Mouse (Mus musculus) retina, postnatal 7 days (tissue): Measurements from ENCODE around the gene Ror1.

Experiments
- DNase-seq: peaks from one replicate; pipeline ENCODE4 v3.0.0-alpha.2; 2012; ENCODE audit warnings: low read depth, low spot score

The Ror1 gene

DNA sequence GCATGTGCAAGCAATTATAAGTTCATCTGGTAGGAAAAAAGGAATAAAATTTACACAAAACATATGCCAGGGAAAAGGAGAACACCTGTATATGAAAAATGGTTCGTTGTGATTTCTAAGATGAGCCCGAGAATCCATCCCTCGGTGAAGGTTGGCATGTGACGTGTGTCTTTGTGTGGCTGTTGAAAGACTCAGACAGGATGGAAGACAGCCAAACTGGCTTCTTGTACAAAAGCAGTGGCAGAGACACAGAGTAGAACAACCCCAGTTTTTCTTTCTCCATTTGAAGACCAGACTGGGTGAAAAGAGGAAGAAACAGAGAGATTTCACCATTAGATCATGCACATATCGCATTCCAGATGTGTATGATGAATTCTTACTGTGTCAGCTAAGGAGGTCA, 62.8 kb downstream of the Ror1 start:
- no peak for DNase-seq

DNA sequence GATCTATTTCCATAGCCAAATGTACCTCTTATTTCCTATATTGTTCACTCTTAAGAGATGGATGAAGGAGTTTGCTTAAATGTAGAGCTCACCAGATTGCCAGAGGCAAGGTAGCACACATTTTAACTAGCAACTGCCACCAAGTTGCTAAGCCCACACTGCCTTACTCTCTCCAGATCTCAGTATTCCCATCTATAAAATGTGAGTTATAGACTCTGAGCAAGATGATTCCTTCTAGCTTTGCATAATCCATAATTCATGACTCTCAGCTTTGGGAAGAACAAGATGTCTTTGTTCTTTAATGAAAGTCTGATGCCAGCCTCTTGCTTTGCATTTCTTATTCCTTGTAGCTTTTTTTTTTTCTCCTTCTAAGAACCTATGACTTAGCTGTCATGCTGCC, 64.6 kb downstream of the Ror1 start:
- no peak for DNase-seq

DNA sequence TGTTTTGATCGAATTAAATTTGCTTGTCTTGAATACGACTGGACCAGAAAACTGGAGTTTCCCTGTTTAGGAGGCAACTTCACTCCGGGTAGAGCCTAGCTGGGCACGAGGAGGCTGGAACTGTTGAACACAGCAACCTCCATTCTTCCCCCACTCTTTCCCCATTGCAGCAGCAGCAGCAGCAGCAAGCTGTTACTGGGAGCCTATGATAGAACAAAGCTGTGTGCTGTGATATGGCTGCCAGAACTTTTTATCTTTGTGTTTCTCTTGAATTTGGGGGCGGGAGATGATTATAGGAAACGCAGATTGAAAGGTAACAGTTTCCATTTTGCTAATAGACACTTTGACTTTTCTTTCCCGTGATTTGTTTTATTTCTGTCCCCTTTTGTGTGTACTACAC, 70.2 kb downstream of the Ror1 start:
- DNase-seq, result no peak

DNA sequence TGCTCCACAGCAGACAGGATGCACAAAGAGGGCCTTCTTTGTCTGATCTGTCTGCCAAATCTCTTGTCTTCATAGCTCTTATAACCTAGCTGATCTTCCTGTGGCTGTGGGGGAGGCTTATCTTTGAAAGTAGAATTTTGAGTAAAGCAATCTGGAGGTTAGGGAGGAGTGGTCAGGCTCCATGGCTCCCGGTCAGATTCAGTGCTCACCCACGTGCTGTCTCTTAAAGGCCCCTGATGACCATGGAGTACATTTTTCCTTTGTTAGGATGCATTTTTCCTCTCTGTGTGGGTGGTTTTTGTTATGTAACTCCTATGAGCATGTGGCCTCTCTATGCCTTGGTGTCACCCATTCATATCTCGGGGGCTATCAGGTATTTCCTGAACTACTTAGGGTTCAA, 71.3 kb downstream of the Ror1 start:
- no peak for DNase-seq

DNA sequence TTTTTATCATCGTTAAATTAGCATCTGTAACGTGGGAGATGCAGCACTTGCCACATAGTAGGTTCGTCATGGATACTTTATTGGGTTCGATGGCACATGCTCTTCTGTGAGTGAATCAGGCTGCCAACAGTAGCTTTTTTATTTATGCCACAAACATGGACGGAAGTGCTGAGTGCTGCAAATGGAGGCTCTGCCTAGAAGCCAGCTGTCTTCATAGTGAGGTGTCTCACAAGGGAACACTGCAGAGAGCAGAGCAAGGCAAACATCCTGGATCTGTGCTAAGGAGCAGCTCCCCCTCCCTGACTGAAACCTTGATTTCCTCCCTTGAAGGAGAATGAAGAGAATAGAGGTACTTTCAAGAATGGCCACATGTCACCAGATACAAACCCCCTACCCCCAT, 74.1 kb downstream of the Ror1 start:
- DNase-seq, result no peak

DNA sequence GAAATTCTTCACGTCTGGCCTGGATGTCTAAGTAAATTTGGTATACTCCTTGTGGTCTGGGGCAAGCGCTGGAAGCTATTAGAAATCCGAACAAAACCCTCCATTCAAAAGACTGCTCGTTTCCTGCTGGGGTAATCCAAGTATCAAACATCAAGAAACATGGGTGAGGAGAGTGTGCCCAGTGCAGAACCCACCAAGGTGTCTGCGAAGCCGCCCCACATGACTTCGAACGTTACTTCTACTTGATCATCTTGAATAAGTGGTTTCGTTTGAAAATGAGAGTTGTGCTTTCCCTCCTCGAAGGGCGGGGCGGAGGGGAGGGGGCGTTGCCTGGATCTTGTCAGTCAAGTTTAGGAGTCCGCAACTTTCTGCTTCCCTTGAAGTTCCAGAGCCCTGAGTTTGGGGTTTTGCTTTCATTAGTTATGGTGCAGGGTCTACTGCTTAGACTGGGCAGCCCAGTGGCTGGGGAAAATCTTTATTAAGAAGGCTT, 74.6 kb downstream of the Ror1 start:
- no peak for DNase-seq

DNA sequence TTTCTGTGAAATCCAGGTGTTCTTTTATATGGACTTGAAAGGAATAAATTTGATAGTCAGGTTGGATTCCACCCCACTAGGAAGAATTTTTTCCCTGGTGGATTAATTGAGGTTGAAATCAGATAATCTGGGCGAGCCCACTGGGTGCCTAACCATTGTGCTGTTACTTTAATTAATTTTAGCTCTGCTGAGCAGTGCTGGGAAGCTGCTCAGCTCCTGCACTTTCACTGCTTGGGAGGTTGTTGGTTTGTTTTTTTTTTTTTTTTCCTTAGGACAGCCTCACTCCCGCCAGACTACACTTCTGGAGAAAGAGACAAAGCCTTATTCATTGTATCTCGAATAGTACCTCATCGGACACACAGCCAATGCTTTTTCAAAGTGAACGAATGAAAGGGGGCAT, 75.2 kb downstream of the Ror1 start:
- no peak for DNase-seq

DNA sequence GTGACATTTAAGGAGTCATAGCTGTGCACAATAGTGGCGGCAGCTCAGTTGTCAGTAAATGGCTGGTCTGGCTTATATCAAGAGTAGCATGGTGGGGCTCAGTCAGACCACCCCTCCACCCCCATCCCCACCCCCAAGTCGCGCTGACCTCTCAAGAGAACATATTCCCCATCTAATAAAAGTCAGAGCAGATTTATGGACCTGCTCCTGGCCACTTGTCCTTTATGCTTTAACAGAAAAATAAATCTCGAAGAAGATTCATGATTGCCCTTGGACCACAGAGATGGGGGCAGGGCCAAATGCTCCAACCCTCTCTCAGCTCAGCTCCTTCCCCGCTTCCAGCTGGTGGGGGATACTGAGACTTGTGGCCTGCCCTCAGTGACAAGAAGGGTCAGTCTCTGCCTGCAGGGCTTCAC, 75.9 kb downstream of the Ror1 start:
- no peak for DNase-seq

DNA sequence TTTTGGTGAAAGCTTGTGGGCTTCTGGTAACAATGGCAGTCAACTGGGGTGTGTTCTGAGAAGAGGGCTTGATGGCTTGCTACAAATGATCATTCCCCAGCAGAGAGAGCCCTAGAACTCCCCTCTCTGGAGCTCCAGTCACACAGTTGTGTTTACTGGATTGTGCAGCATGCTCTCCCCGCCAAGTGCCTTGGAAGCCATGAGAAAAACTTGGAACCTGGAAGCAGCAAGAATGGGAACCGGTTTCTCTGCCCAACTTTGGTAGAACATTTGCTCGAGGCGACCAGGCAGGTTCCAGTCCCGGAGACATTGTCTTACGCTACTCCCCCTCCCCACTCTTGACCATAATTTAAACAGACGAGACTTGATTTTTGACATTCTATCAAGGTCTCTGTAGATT, 80.0 kb downstream of the Ror1 start:
- no peak for DNase-seq

DNA sequence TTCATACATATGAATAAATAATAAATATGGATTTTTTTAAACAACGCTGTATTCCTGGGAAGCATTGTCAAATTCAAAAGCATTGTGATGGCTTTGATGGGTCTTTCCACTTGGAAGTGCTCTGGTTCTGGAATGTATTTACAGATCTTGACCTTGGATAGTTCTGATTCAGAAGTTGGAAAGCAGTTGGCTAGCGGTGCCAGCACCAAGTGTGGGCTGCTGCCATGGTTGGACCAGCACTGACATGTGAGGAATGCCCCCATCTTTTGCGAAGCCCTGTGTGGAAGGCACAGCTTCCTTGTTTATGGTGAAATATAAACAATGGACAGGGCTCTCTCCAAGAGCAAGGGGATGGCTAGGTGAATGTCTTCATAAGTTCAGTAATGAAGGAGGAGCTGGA, 82.7 kb downstream of the Ror1 start:
- DNase-seq, result no peak

DNA sequence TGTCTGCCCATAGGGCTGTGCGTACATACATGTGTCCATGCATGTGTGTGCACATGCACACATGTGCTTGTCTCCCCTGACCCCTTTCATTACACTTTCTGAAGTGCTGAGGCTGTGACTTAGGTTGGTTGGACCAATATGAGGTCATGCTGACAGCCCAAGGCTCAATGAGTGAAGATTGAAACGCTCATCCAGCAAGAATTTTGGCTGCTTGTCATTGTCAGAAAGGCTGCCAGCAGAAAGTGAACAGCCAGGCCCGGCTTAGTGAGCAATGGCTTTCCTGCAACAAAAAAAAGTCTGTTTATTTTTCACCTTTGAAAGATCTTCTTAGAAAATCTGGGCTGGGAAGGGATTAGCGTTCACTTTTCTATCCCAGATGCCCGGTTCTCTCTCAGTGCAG, 86.1 kb downstream of the Ror1 start:
- DNase-seq, result no peak

DNA sequence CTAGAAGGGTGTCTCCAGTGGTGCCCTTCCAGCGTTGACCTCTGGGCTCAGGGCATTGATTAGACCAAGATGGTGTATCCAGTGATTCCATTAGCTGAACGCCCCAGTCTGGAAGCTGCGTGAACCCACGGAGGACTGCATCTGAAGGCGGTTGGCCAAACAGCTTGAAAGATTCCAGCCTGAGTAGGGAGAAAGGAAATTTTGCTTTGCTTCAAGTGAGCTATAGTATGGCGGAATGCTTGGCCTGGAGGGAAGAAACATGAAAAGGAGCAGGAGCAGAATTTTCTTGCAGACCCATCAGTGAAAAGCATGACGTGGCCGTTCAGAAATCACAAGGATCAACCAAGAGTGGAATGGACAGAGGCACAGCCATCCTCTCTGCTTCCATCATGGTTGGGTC, 91.2 kb downstream of the Ror1 start:
- no peak for DNase-seq

DNA sequence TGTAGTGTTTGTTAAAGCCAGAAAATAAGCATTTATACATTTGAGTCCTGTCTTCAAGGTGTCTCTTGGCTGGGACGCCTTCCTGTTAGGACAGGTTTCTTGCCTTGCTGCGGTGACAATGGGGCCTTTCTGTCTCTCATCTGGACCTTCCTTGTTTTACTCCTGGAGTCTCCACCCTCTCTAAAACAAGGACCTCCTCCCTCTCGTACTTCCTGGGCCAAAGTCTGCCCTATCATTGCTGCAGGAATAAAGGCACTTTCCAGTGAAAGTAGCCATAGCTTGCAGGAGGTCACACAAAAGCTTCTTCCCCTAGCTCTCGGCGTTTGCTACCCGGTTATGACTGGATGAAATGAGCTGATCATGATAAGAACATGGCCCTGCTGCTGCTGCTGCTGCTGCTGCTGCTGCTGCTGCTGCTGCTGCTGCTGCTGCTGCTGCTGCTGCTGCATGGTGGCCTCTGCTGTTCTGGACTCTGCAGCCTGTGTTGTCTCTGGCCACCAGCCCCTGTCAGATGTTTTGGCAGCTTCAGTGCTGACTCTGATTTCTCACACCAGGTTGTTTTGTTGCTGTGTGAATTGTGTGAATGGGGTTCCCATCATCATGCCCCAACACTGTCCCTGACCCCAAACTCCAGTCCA, 92.1 kb downstream of the Ror1 start:
- no peak for DNase-seq

DNA sequence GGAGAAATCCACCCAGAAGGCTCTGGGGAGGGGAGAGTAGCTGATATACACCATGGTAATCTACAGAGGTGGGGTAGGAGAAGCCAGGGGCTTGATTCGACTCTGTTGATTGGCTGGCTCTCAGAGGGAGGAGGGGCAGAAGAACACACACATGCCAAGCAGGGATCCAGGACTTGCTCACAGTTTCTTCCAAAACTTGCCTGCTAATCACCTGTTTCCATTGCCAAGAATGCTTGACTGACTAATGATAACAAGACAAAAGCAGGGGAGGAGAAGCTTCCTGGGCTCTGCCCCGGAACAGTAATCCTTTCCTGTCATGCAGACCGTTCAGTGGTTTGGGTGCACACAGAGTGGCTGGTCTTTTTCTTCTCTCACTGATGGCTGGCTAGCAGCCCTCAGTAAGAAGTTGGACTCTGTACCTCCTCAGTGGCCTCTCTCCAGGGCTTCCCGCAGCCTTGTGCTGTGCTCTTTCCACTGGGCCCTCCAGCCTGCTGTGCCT, 92.7 kb downstream of the Ror1 start:
- DNase-seq, result no peak

DNA sequence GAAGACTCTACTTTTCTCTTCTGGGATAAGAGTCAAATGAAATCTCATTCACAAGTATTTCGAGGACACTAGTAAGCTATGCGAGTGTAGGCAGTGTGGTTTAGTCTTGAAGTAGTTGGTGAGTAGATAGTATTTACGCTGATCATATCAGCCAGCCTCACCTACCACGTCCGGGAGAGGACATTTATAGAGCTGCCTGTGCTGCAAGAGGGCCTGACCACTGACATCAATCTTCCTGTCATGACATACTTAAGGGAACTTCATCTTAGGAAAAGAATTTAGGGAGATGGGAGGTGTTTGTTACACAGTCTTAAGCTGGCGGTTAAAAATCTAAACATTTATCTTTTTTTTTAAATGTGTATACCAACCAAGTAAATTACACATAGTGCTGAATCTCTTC, 95.9 kb downstream of the Ror1 start:
- DNase-seq, result no peak

DNA sequence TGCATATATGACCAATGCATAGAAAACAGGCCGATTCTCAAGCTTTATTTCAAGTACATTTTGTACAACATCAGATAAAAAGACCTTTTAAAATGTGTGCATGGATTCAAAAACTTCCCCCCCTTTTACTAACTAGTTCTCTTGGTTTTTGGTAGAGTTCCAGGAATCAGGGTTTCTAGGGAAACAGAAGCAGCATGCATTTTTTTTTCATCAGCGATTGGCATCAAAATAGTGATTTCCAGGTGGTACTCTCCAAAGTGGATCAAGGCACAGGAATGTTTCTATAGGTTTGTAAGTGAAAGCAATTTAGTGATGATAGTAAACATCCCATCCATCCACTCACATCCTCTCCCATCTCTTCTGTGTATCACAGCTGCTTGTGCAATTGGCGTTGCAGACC, 98.5 kb downstream of the Ror1 start:
- no peak for DNase-seq

DNA sequence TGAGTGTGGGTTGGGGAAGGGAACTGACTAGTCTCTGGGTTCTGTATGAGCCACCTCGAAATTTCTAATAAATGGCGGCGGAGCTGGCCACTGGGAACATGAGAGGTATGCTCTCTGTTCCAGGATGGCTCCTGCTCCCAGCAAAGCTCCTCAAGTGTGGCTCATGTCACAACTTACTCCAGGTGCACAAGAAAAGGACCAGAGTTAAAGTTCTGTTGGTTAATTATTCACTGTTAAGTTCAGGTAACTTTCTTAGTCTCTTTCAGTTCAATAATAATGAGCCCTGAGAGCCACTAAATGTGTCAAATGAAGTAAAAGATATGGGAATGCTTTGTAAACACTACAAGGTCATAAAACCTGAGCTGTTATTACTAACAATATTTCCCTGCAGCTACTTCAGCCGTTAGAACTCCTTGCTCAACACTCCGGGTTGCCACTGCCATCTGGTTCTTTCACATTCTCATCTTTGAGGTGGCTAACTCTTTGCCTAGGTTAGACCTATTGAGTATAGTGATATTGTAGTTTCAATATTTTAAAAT, 100.7 kb downstream of the Ror1 start:
- DNase-seq, result no peak

DNA sequence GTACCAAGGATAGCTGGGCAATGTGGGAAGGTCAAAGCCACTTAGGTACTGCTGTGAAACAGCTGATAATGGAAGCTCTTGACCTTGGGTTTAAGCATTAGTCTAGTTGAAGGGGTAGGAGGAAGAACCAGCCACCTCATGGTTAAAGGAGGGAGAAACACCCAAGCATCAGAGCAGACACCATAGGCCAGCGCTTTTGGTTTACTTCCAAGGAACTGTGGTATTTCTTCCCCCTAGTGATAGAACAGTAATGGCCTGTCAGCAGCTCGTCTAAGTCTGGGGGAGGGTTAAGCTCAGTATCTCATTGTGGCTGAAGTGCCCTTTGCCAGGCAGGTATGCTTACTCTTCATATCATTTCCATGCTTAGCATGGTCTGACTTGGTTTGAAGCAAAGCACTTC, 102.7 kb downstream of the Ror1 start:
- no peak for DNase-seq

DNA sequence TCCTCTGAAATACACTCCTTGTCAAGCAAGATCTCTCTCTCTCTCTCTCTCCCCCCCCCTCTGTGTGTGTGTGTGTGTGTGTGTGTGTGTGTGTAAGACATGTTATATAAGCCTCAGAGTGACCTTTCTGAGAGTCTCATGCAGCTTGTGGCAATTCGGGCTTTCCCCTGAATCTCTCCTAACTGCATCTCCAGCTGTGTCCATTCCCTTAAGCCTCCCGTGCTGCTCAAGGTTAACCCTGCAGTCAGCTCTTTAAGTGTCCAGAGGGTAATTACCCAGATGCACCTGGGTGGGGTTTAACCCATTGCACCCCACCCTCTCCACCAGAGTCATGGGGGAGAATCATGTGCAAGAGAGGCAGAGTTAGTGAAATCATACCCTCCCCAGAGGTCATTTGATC, 105.7 kb downstream of the Ror1 start:
- DNase-seq, result no peak

DNA sequence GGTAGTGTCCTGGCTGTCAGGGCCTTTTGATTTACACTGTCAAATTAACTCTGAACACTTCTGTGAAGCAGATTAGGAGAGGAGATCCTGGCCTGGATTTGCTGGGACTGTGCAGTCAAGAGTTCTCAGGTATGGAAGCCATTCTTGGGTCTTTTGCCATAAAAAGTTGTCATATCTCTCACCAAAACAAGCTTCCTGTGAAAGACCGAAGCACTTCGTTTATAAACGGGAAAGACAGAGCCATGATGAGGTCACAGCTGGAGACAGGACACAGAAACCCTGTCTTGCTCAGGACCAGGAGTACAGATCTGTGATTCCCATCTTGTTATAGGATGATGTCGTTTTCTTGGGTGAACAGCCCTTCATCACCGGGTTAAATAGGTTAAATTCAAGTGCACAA, 107.5 kb downstream of the Ror1 start:
- DNase-seq, result no peak

DNA sequence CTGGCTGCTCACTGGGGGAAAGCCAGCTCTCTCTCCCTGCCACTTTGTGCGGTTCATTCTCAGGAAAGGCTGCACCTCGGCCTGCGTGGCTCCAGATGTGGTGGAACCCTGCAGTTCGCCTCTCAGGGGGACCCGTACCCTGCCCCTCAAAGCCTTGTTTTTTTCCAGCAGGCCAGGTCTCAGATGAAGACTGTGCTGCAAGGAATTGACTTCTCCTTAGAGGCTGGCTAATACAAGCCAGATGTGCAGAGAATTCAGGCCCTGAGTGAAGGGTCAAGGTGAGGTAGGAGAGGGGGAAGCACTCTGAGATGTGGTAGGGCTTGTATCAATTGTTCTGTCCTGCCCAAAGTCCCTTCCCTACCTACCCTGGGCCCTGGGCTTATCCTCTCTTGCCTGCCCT, 108.1 kb downstream of the Ror1 start:
- no peak for DNase-seq

DNA sequence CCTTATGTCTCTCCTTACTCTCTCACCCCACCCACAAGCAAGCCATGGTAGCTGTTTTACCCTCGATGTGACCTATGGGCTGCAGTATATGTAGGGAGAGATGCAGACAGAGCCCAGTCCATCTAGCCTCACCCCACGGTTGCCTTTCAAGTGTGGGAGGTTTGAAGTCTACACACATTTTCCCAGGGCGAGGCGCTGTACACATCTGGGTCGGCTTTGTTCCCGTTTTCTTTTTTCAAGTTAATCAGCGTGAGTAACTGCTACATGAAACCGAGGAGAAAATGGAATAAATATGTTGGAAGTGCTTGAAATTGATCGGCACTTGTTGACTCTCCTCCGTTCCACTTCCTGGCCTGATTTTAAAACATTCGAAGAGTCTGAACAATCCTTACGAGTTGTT, 108.8 kb downstream of the Ror1 start:
- DNase-seq, result no peak

DNA sequence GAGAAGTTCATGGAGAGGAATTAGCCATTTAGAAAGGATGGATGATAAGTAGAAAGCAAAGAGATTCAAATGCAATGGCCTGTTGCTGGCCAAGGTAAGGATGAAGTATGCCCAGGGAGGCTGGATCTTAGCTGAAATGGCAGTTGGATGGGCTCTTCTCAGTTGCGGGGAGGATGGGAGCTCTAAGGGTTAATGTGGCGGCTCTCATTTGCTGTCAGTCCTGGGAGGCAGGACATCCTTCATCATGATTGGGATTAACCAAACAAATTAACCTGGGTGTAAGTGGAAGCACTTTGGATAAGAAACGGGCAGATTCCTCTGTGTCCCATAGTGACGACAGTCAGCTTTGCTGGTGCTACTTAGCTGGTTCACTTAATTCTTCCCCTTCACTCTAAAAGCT, 112.5 kb downstream of the Ror1 start:
- DNase-seq, result no peak

DNA sequence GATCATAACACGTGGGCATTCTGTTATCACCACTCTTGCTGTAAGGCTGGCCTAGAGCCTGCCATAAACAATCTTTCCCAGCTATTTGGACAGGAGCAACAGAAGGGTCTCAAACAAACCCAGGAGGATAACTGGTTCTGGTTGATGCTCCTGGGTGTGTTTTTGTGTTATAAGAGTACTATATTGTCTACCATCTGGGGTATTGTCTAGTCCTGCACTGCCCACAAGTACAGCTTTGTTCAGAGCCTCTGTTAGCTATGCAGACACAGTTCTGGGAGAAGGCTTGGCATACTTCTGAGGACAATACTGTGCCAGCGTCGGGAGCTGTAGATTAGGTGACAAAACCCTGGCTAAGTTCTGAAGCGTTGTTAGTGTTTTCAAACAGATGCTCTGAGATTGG, 113.5 kb downstream of the Ror1 start:
- DNase-seq, result no peak
